Mouse (Mus musculus): ENCODE data around the gene Map4k1. TPM values are rescaled to one million over a fixed set of nuclear protein-coding genes. Genes with fewer than 3 reads are reported as not detected.

The Map4k1 gene
- polyA plus RNA-seq, 1 experiment from 2014 or later, result 12.1 TPM

- ATAC-seq (ENCODE audit: insufficient number of reproducible peaks, low FRiP score, low TSS enrichment, low read depth) (no peak), DNase-seq (ENCODE audit: low spot score) (no peak)
- Histone ChIP-seq H3K9me3 (ENCODE audit: control insufficient read depth, low read length) (no peaks in the 10 kb centered on the region), H3K9ac (ENCODE audit: low read length) (peak overlapping the region; percentile 18; the same call in 1 of the 2 replicates), H3K27ac (replicated peaks; ENCODE audit: low read depth, low read length) (no peak overlapping the region), H3K4me2 (ENCODE audit: low read depth, severe bottlenecking) (peak overlapping the region; percentile 65), H3K4me3 (ENCODE audit: low read depth, low read length) (peak overlapping the region; percentile 89), H3K4me1 (ENCODE audit: control insufficient read depth, insufficient read depth, low read length) (peaks cover 28% of the 10 kb centered on the region), H3K36me3 (ENCODE audit: control insufficient read depth, insufficient read depth, low read length) (no peaks in the 10 kb centered on the region), H3K27me3 (ENCODE audit: control insufficient read depth, insufficient read depth, low read length) (no peaks in the 10 kb centered on the region)
- WGBS, result 51% methylated on average over 6 of the region's 6 CpGs
These were observed 22.3 kb upstream of the Map4k1 start for GRCm38 (mm10) chr7:28959505-28960045.

DNA sequence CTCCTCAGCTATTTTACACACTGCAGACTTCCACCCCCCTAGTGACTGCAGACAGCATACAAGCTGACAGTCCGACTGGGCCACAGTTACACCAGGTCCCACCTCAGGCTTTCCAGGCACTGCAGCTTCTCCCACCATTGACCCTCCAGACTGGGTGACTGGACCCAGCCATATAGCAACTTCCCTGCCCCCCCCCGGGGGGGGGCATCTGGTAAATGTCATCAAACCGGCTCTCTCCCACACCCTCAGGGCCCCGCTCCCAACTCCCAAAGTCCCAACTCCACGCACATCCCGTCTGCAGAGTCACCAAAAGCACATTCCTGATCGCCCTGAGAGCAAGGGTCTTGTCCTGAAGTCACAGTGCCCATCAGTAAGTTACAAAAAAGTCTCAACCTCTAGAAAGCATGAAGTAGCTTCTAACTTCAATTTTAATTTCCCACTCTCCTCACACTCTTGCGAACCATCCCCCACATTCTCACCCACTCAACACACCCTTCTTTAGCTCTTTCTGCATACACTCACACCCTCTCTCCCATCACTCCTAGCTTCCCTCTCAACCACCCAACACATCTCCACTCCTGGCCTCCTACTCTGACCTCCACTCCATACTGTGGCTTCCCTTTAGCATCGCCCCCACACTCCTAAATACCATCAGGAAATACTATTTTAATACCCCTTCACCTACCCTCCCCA, 21.4 kb upstream of the Map4k1 start:
- ATAC-seq (ENCODE audit: insufficient number of reproducible peaks, low FRiP score, low TSS enrichment, low read depth), result no peak
- WGBS, result 24% methylated on average over 9 of the region's 9 CpGs
- H3K4me2 ChIP-seq (ENCODE audit: low read depth, severe bottlenecking), result peak overlapping the region; percentile 65
- peak overlapping the region; percentile 89 for H3K4me3 ChIP-seq (ENCODE audit: low read depth, low read length)
- peak overlapping the region; percentile 82; the same call in 1 of the 2 replicates for H3K9ac ChIP-seq (ENCODE audit: low read length)
- H3K9me3 ChIP-seq (ENCODE audit: control insufficient read depth, low read length), result no peaks in the 10 kb centered on the region
- H3K36me3 ChIP-seq (ENCODE audit: control insufficient read depth, insufficient read depth, low read length), result no peaks in the 10 kb centered on the region
- H3K27ac ChIP-seq (replicated peaks; ENCODE audit: low read depth, low read length), result no peak overlapping the region
- no peak for DNase-seq (ENCODE audit: low spot score)
- no peaks in the 10 kb centered on the region for H3K27me3 ChIP-seq (ENCODE audit: control insufficient read depth, insufficient read depth, low read length)
- H3K4me1 ChIP-seq (ENCODE audit: control insufficient read depth, insufficient read depth, low read length), result peaks cover 24% of the 10 kb centered on the region

GRCm38 (mm10) chr7:28961584-28961926, 20.3 kb upstream of the Map4k1 start:
- DNase-seq (ENCODE audit: low spot score) (no peak), ATAC-seq (ENCODE audit: insufficient number of reproducible peaks, low FRiP score, low TSS enrichment, low read depth) (no peak)
- Histone ChIP-seq H3K27me3 (ENCODE audit: control insufficient read depth, insufficient read depth, low read length) (no peaks in the 10 kb centered on the region), H3K4me1 (ENCODE audit: control insufficient read depth, insufficient read depth, low read length) (peaks cover 23% of the 10 kb centered on the region), H3K9ac (ENCODE audit: low read length) (peak overlapping the region; percentile 82), H3K4me2 (ENCODE audit: low read depth, severe bottlenecking) (peak overlapping the region; percentile 65), H3K4me3 (ENCODE audit: low read depth, low read length) (peak overlapping the region; percentile 89), H3K9me3 (ENCODE audit: control insufficient read depth, low read length) (no peaks in the 10 kb centered on the region), H3K27ac (replicated peaks; ENCODE audit: low read depth, low read length) (no peak overlapping the region), H3K36me3 (ENCODE audit: control insufficient read depth, insufficient read depth, low read length) (no peaks in the 10 kb centered on the region)
- under 1% methylated on average over 7 of the region's 7 CpGs for WGBS

DNA sequence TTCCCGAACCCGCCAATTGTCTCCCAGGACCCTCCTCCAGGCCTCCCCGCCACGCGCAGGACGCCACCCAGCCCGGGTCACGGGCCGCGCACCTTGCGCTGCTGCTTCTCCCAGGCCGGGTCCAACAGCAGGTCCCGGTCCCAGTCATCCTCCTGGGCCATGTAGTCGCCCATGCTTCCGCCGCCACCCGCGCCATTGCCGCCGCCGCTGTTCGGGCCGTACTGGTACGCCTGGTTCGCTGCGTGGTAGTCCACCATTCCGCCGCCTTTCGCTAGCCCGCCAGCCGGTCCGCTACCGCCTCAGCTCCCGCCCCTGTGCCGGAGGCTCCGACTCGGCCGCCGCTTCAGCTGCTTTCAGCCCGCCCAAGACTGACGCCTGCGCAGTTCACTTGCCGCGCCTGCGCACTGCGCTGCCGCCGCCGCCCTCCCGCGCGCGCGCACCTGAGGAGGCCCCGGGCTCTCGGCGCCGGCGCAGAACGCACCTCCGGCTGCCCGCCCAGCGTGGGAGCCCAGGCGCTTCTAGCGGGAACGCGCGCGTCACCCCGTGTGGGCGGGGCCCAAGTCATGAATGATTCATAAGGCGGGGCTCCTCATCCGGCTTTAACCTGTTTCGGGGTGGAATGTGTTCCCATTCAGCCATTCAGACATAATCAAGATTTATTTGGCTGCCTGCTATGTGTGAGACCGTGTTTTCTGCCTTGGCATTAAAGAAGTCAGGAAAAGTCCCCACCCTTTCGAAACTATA, 19.8 kb upstream of the Map4k1 start, which contains the start of gene Actn4:
Actn4 (minus strand) TSS at position 414 of the 744 bp plus-strand sequence.
- Histone ChIP-seq H3K4me2 (ENCODE audit: low read depth, severe bottlenecking) (peak within 1 kb of the TSS; percentile 65), H3K36me3 (ENCODE audit: control insufficient read depth, insufficient read depth, low read length) (no peaks in the 10 kb centered on the region), H3K9me3 (ENCODE audit: control insufficient read depth, low read length) (no peaks in the 10 kb centered on the region), H3K27ac (replicated peaks; ENCODE audit: low read depth, low read length) (peak within 1 kb of the TSS; percentile 63), H3K27me3 (ENCODE audit: control insufficient read depth, insufficient read depth, low read length) (no peaks in the 10 kb centered on the region), H3K9ac (ENCODE audit: low read length) (peak within 1 kb of the TSS; percentile 82), H3K4me1 (ENCODE audit: control insufficient read depth, insufficient read depth, low read length) (peaks cover 23% of the 10 kb centered on the region), H3K4me3 (ENCODE audit: low read depth, low read length) (peak within 1 kb of the TSS; percentile 89)
- DNase-seq (ENCODE audit: low spot score), result peak; percentile 99
- ATAC-seq (ENCODE audit: insufficient number of reproducible peaks, low FRiP score, low TSS enrichment, low read depth), result peak; percentile 90
- under 1% methylated on average over 76 of the region's 76 CpGs for WGBS

GRCm38 (mm10) chr7:28963399-28963923, 18.4 kb upstream of the Map4k1 start:
- H3K9me3 ChIP-seq (ENCODE audit: control insufficient read depth, low read length), result no peaks in the 10 kb centered on the region
- H3K4me3 ChIP-seq (ENCODE audit: low read depth, low read length), result no peak overlapping the region
- no peaks in the 10 kb centered on the region for H3K27me3 ChIP-seq (ENCODE audit: control insufficient read depth, insufficient read depth, low read length)
- no peak overlapping the region for H3K27ac ChIP-seq (replicated peaks; ENCODE audit: low read depth, low read length)
- no peak for DNase-seq (ENCODE audit: low spot score)
- H3K9ac ChIP-seq (ENCODE audit: low read length), result no peak overlapping the region
- H3K4me2 ChIP-seq (ENCODE audit: low read depth, severe bottlenecking), result no peak overlapping the region
- no peaks in the 10 kb centered on the region for H3K36me3 ChIP-seq (ENCODE audit: control insufficient read depth, insufficient read depth, low read length)
- H3K4me1 ChIP-seq (ENCODE audit: control insufficient read depth, insufficient read depth, low read length), result peaks cover 21% of the 10 kb centered on the region
- no peak for ATAC-seq (ENCODE audit: insufficient number of reproducible peaks, low FRiP score, low TSS enrichment, low read depth)
- WGBS, result 83% methylated on average over 3 of the region's 3 CpGs

DNA sequence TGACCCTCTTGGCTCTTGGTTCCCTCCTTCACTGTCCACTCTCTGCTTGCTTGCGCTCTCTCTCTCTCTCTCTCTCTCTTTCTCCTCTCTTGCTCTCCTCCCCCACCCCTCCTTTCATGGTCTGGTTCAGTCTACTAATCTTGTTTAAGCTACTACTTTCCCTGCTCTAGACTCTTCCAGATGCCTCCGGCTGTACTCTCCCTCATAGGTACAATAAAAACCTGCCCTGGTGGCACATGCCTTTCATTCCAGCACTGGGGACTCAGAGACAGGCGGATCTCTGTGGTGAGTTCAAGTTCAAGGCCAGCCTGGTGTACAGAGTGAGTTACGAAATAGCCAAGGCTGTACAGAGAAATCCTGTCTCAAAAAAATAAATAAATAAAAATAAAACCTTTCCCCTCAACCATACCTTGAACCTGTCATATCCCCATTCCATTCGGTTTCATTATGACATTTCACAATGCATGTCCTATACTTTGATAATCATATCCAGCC, 16.5 kb upstream of the Map4k1 start:
- WGBS, result 74% methylated on average over 5 of the region's 5 CpGs
- no peaks in the 10 kb centered on the region for H3K27me3 ChIP-seq (ENCODE audit: control insufficient read depth, insufficient read depth, low read length)
- no peak overlapping the region for H3K4me2 ChIP-seq (ENCODE audit: low read depth, severe bottlenecking)
- no peak overlapping the region for H3K27ac ChIP-seq (replicated peaks; ENCODE audit: low read depth, low read length)
- no peaks in the 10 kb centered on the region for H3K36me3 ChIP-seq (ENCODE audit: control insufficient read depth, insufficient read depth, low read length)
- no peak for ATAC-seq (ENCODE audit: insufficient number of reproducible peaks, low FRiP score, low TSS enrichment, low read depth)
- H3K9ac ChIP-seq (ENCODE audit: low read length), result no peak overlapping the region
- no peak for DNase-seq (ENCODE audit: low spot score)
- H3K4me3 ChIP-seq (ENCODE audit: low read depth, low read length), result no peak overlapping the region
- no peaks in the 10 kb centered on the region for H3K9me3 ChIP-seq (ENCODE audit: control insufficient read depth, low read length)
- peaks cover 7% of the 10 kb centered on the region for H3K4me1 ChIP-seq (ENCODE audit: control insufficient read depth, insufficient read depth, low read length)

DNA sequence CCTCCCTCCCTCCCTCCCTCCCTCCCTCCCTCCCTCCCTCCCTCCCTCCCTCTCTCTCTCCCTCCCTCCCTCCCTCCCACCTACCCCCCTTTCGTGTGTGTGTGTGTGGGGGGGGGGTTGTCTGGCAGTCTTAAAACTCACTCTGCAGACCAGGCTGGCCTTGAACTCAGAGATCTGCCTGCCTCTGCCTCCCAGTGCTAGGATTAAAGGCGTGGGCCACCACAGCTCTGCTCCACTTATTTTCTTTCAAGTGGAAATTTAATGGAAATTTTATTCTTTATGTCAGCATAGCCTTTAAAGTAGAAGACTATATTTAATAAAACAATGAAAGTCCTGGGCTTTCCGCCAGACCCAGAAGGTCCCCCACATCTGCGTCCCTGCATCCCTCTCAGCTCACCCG, 15.7 kb upstream of the Map4k1 start:
- 82% methylated on average over 5 of the region's 5 CpGs for WGBS
- no peaks in the 10 kb centered on the region for H3K27me3 ChIP-seq (ENCODE audit: control insufficient read depth, insufficient read depth, low read length)

DNA sequence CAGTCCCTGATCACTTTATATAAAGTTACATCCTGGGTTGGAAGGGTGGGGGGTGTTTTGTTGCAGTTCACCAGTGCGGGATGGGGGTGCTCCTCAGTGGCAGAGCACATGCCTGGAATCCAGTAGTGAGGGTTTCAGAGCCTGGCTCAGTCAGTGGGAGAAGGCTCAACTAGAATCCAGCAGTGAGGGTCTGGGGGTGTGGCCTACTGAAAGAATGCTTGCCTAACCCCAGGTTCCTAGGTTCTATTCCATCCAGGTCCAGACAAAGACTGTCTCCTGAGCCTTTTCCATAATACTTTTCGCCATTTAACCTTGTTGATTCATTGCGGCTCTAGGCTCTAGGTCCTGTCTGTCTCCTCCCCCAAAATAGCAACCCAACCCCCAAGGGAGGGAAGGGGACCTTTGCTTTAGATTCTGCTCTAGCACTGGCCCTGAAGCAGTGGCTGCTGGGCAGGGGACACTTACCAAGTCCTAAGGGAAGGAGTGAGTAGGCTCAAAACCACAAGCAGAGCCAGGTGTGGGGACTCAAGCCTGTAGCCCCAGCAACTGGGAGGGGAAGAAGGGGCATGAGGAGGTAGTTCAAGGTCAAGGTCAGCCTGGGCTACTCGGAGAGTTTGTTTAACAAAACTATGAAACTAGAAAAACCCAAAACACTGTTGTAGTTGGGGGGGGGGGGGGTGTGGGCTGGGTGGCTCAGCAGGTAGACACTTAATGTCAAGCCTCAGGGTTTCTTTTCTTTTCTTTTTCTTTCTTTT, 14.9 kb upstream of the Map4k1 start:
- no peak overlapping the region for H3K4me3 ChIP-seq (ENCODE audit: low read depth, low read length)
- no peak overlapping the region for H3K27ac ChIP-seq (replicated peaks; ENCODE audit: low read depth, low read length)
- peaks cover 7% of the 10 kb centered on the region for H3K36me3 ChIP-seq (ENCODE audit: control insufficient read depth, insufficient read depth, low read length)
- WGBS, result 76% methylated on average over 4 of the region's 4 CpGs
- DNase-seq (ENCODE audit: low spot score) (no peak), ATAC-seq (ENCODE audit: insufficient number of reproducible peaks, low FRiP score, low TSS enrichment, low read depth) (no peak)
- H3K4me1 ChIP-seq (ENCODE audit: control insufficient read depth, insufficient read depth, low read length), result no peaks in the 10 kb centered on the region
- no peak overlapping the region for H3K9ac ChIP-seq (ENCODE audit: low read length)
- no peaks in the 10 kb centered on the region for H3K27me3 ChIP-seq (ENCODE audit: control insufficient read depth, insufficient read depth, low read length)
- H3K4me2 ChIP-seq (ENCODE audit: low read depth, severe bottlenecking), result no peak overlapping the region
- H3K9me3 ChIP-seq (ENCODE audit: control insufficient read depth, low read length), result no peaks in the 10 kb centered on the region

More for the DNA sequence above, 15.7 kb upstream of the Map4k1 start:
- peaks cover 3% of the 10 kb centered on the region for H3K36me3 ChIP-seq (ENCODE audit: control insufficient read depth, insufficient read depth, low read length)
- H3K9ac ChIP-seq (ENCODE audit: low read length), result no peak overlapping the region
- no peak overlapping the region for H3K4me2 ChIP-seq (ENCODE audit: low read depth, severe bottlenecking)
- no peak overlapping the region for H3K4me3 ChIP-seq (ENCODE audit: low read depth, low read length)
- H3K27ac ChIP-seq (replicated peaks; ENCODE audit: low read depth, low read length), result no peak overlapping the region
- DNase-seq (ENCODE audit: low spot score) (no peak), ATAC-seq (ENCODE audit: insufficient number of reproducible peaks, low FRiP score, low TSS enrichment, low read depth) (no peak)
- no peaks in the 10 kb centered on the region for H3K9me3 ChIP-seq (ENCODE audit: control insufficient read depth, low read length)
- no peaks in the 10 kb centered on the region for H3K4me1 ChIP-seq (ENCODE audit: control insufficient read depth, insufficient read depth, low read length)
